Mouse (Mus musculus) hindbrain, postnatal 0 days (tissue): ENCODE measurements around the gene Nmrk1. TPM values are rescaled to one million over a fixed set of nuclear protein-coding genes. Genes with fewer than 3 reads are reported as not detected.

Source experiments
- ATAC-seq: fragments of 200-750 bp; cut with Nextera tagmentation; 2 replicates; pipeline ENCODE4 v1.8.0; 2017; ENCODE audit warnings: mild to moderate bottlenecking, moderate TSS enrichment, moderate library complexity
- DNase-seq: peaks from one replicate; pipeline ENCODE4 v3.0.0-alpha.2; 2015; ENCODE audit warnings: low spot score
- H3K27ac ChIP-seq: fragments of 300-500 bp; sonication (generic); 2 replicates; pipeline ENCODE4 v1.5.1; 2014; ENCODE audit warnings: mild to moderate bottlenecking
- H3K27me3 ChIP-seq: fragments of 300-500 bp; sonication (generic); 2 replicates; pipeline ENCODE4 v1.6.1; 2014; ENCODE audit warnings: low read length, mixed read lengths; ENCODE audit not compliant: insufficient read depth
- H3K36me3 ChIP-seq: fragments of 300-500 bp; sonication (generic); 2 replicates; pipeline ENCODE4 v1.6.1; 2014; ENCODE audit warnings: low read length, mixed read lengths; ENCODE audit not compliant: insufficient read depth
- H3K4me1 ChIP-seq: fragments of 300-500 bp; sonication (generic); 2 replicates; pipeline ENCODE4 v1.6.1; 2014; ENCODE audit warnings: antibody characterized with exemption, low read length, mixed read lengths; ENCODE audit not compliant: insufficient read depth
- H3K4me2 ChIP-seq: fragments of 300-500 bp; sonication (generic); 2 replicates; pipeline ENCODE4 v1.6.1; 2014; ENCODE audit warnings: low read depth, mild to moderate bottlenecking, low read length, moderate library complexity, mixed read lengths
- H3K4me3 ChIP-seq: fragments of 300-500 bp; sonication (generic); 2 replicates; pipeline ENCODE4 v1.5.1; 2014; ENCODE audit warnings: low read length
- H3K9ac ChIP-seq: fragments of 300-500 bp; sonication (generic); replicated peaks from 2 replicates; pipeline ENCODE4 v1.6.1; 2014; ENCODE audit warnings: mild to moderate bottlenecking, low read length, moderate library complexity, mixed read lengths
- H3K9me3 ChIP-seq: fragments of 300-500 bp; sonication (generic); 2 replicates; pipeline ENCODE4 v1.6.1; 2016; ENCODE audit warnings: low read length, mixed read lengths
- CTCF ChIP-seq: IDR thresholded peaks from 2 replicates; pipeline ENCODE4 v1.5.1; 2016; ENCODE audit warnings: antibody characterized with exemption, control low read depth, low read depth
- WGBS: fragments of 180-500 bp; shearing (Covaris S2); extraction: QIAGEN DNeasy Blood & Tissue Kit; methylation state at CpG from one replicate; pipeline ENCODE4 v1.1.7; 2014; 5-methylcytosine and 5-hydroxymethylcytosine counted together
- polyA plus RNA-seq: library from polyadenylated mRNA; unstranded; fragments of >200 nt; fragmentation: Nextera tagmentation; extraction: Ambion mirVana; gene quantifications from 2 replicates; pipeline ENCODE4 v1.2.1, GENCODE M21; 2015
- total RNA-seq: library from RNA; depleted of rRNA; stranded (reverse); fragments of >200 nt; gene quantifications from 2 replicates; pipeline ENCODE4 v1.2.3, GENCODE M21; 2014

The Nmrk1 gene
- total and polyA plus RNA-seq, 2 experiments from 2014 or later = 9.2 to 10.6 TPM

- Histone ChIP-seq H3K27me3 (no peaks in the 10 kb centered on the region), H3K9me3 (no peaks in the 10 kb centered on the region)
- WGBS = 2% methylated on average over 60 of the region's 64 CpGs
Observed at GRCm38 (mm10) chr19:18671056-18671741, 39.4 kb downstream of the Nmrk1 start.

GRCm38 (mm10) chr19:18672498-18672897 is 40.7 kb downstream of the Nmrk1 start:
- no peak for TF ChIP-seq CTCF
- Histone ChIP-seq H3K4me2 (peak overlapping the region; percentile 69), H3K4me3 (peak overlapping the region; percentile 79), H3K27ac (no peak overlapping the region), H3K9ac (no peak overlapping the region), H3K27me3 (no peaks in the 10 kb centered on the region), H3K4me1 (peaks cover 17% of the 10 kb centered on the region), H3K36me3 (no peaks in the 10 kb centered on the region), H3K9me3 (no peaks in the 10 kb centered on the region)
- no peak for DNase-seq
- 50% methylated on average over 3 of the region's 3 CpGs for WGBS
- no peak for ATAC-seq

More at GRCm38 (mm10) chr19:18671056-18671741, 39.4 kb downstream of the Nmrk1 start:
- Histone ChIP-seq H3K4me2 (peak overlapping the region; percentile 69), H3K36me3 (no peaks in the 10 kb centered on the region), H3K27ac (peak overlapping the region; percentile 87), H3K4me3 (peak overlapping the region; percentile 79), H3K4me1 (peaks cover 17% of the 10 kb centered on the region), H3K9ac (peak overlapping the region; percentile 70)
- TF ChIP-seq CTCF = no peak
- peak; percentile 58 for DNase-seq
- ATAC-seq = peak; percentile 71; the same call in 1 of the 2 replicates

- no peaks in the 10 kb centered on the region for H3K9me3 ChIP-seq
- DNase-seq (no peak), ATAC-seq (no peak)
- H3K4me3 ChIP-seq = peak overlapping the region; percentile 79
- WGBS = 12% methylated on average over 4 of the region's 4 CpGs
- peak overlapping the region; percentile 69 for H3K4me2 ChIP-seq
- no peaks in the 10 kb centered on the region for H3K36me3 ChIP-seq
- H3K4me1 ChIP-seq = peaks cover 17% of the 10 kb centered on the region
- H3K9ac ChIP-seq = no peak overlapping the region; the same call in 1 of the 2 replicates
- no peaks in the 10 kb centered on the region for H3K27me3 ChIP-seq
- TF ChIP-seq CTCF = no peak
- H3K27ac ChIP-seq = no peak overlapping the region
Observed at GRCm38 (mm10) chr19:18673116-18673515, 41.4 kb downstream of the Nmrk1 start.

- peaks cover 4% of the 10 kb centered on the region; the same call in 1 of the 2 replicates for H3K36me3 ChIP-seq
- TF ChIP-seq CTCF = no peak
Observed at GRCm38 (mm10) chr19:18682142-18682541, 50.4 kb downstream of the Nmrk1 start.

GRCm38 (mm10) chr19:18687556-18687955 is 55.8 kb downstream of the Nmrk1 start:
- Histone ChIP-seq H3K27ac (no peak overlapping the region), H3K4me1 (no peaks in the 10 kb centered on the region), H3K36me3 (no peaks in the 10 kb centered on the region), H3K27me3 (no peaks in the 10 kb centered on the region), H3K9ac (no peak overlapping the region), H3K4me3 (no peak overlapping the region), H3K4me2 (no peak overlapping the region), H3K9me3 (no peaks in the 10 kb centered on the region)
- peak; percentile 79 for TF ChIP-seq CTCF
- 79% methylated on average over 3 of the region's 3 CpGs for WGBS
- peak; percentile 60 for DNase-seq
- ATAC-seq = no peak; the same call in 1 of the 2 replicates

More at GRCm38 (mm10) chr19:18682142-18682541, 50.4 kb downstream of the Nmrk1 start:
- no peak for ATAC-seq
- Histone ChIP-seq H3K9ac (no peak overlapping the region), H3K27me3 (no peaks in the 10 kb centered on the region), H3K4me2 (no peak overlapping the region), H3K9me3 (no peaks in the 10 kb centered on the region), H3K4me1 (no peaks in the 10 kb centered on the region), H3K27ac (no peak overlapping the region), H3K4me3 (no peak overlapping the region)
- WGBS = 81% methylated on average over 4 of the region's 4 CpGs
- no peak for DNase-seq

GRCm38 (mm10) chr19:18692176-18692575 is 60.4 kb downstream of the Nmrk1 start:
- no peaks in the 10 kb centered on the region for H3K4me1 ChIP-seq
- WGBS = 88% methylated on average over 3 of the region's 3 CpGs
- ATAC-seq (no peak), DNase-seq (no peak)
- no peak overlapping the region for H3K4me3 ChIP-seq
- TF ChIP-seq CTCF = no peak
- H3K4me2 ChIP-seq = no peak overlapping the region
- H3K9me3 ChIP-seq = no peaks in the 10 kb centered on the region
- H3K27me3 ChIP-seq = no peaks in the 10 kb centered on the region
- no peak overlapping the region for H3K27ac ChIP-seq
- H3K36me3 ChIP-seq = 0 out of 2 replicates have a peak, but pooled peaks cover 5% of the 10 kb centered on the region
- H3K9ac ChIP-seq = no peak overlapping the region

- H3K36me3 ChIP-seq = 0 out of 2 replicates have a peak, but pooled peaks cover 5% of the 10 kb centered on the region
- ATAC-seq (no peak), DNase-seq (no peak)
- WGBS = 92% methylated on average over 2 of the region's 2 CpGs
- no peaks in the 10 kb centered on the region for H3K4me1 ChIP-seq
- no peak overlapping the region for H3K4me3 ChIP-seq
- H3K27me3 ChIP-seq = no peaks in the 10 kb centered on the region
- no peak overlapping the region for H3K4me2 ChIP-seq
- no peak overlapping the region for H3K27ac ChIP-seq
- H3K9ac ChIP-seq = no peak overlapping the region
- H3K9me3 ChIP-seq = no peaks in the 10 kb centered on the region
- no peak for TF ChIP-seq CTCF
Observed at GRCm38 (mm10) chr19:18692768-18693167, 61.0 kb downstream of the Nmrk1 start.
